Mouse (Mus musculus) stomach, postnatal 0 days (tissue): ENCODE measurements at regions not wholly inside any gene's neighbourhood (a gene's known extent, or its start where the extent isn't known, plus 50 kb on each side); places are given as distances from the start of the nearest gene placed in this dataset.
A peak's percentile ranks its signal among the peaks of the same experiment; 100 is the strongest.

ENCODE experiments used
- ATAC-seq: fragments of 200-750 bp; cut with Nextera tagmentation; 2 replicates; pipeline ENCODE4 v1.8.0; 2017; ENCODE audit not compliant: low FRiP score, low TSS enrichment
- DNase-seq: peaks from one replicate; pipeline ENCODE4 v3.0.0-alpha.2; 2016; ENCODE audit warnings: low spot score
- H3K27ac ChIP-seq: fragments of 300-500 bp; sonication (generic); replicated peaks from 2 replicates; pipeline ENCODE4 v1.5.1; 2014; ENCODE audit warnings: mild to moderate bottlenecking, control low read depth
- H3K27me3 ChIP-seq: fragments of 300-500 bp; sonication (generic); 2 replicates; pipeline ENCODE4 v1.6.1; 2014; ENCODE audit warnings: low read length; ENCODE audit not compliant: control insufficient read depth, insufficient read depth
- H3K36me3 ChIP-seq: fragments of 300-500 bp; sonication (generic); 2 replicates; pipeline ENCODE4 v1.6.1; 2014; ENCODE audit warnings: low read length, mixed read lengths; ENCODE audit not compliant: control insufficient read depth, insufficient read depth
- H3K4me1 ChIP-seq: fragments of 300-500 bp; sonication (generic); replicated peaks from 2 replicates; pipeline ENCODE4 v1.6.1; 2014; ENCODE audit warnings: antibody characterized with exemption; ENCODE audit not compliant: control insufficient read depth, insufficient read depth
- H3K4me2 ChIP-seq: fragments of 300-500 bp; sonication (generic); replicated peaks from 2 replicates; pipeline ENCODE4 v1.6.1; 2014; ENCODE audit warnings: low read depth, mild to moderate bottlenecking, control low read depth, moderate library complexity
- H3K4me3 ChIP-seq: fragments of 300-500 bp; sonication (generic); 2 replicates; pipeline ENCODE4 v1.5.1; 2014; ENCODE audit warnings: low read depth, low read length, control low read depth
- H3K9ac ChIP-seq: fragments of 300-500 bp; sonication (generic); 2 replicates; pipeline ENCODE4 v1.6.1; 2014; ENCODE audit warnings: mild to moderate bottlenecking, low read length, control low read depth, mixed read lengths
- H3K9me3 ChIP-seq: fragments of 300-500 bp; sonication (generic); 2 replicates; pipeline ENCODE4 v1.6.1; 2016; ENCODE audit warnings: low read length; ENCODE audit not compliant: control insufficient read depth
- CTCF ChIP-seq: IDR thresholded peaks from 2 replicates; pipeline ENCODE4 v1.5.1; 2016; ENCODE audit warnings: antibody characterized with exemption, low read depth, mild to moderate bottlenecking, moderate library complexity
- EP300 ChIP-seq: optimal IDR thresholded peaks from 2 replicates; pipeline ENCODE3; 2016; ENCODE audit warnings: antibody characterized with exemption
- whole genome bisulfite sequencing: fragments of 180-500 bp; shearing (Covaris S2); extraction: QIAGEN DNeasy Blood & Tissue Kit; methylation state at CpG from one replicate; pipeline ENCODE4 v1.1.7; 2014; 5-methylcytosine and 5-hydroxymethylcytosine counted together

GRCm38 (mm10) chr1:126971777-126972421 is 141.3 kb upstream of the Nckap5 start:
- ATAC-seq (no peak), DNase-seq (no peak)
- Histone ChIP-seq H3K4me2 (no peak overlapping the region), H3K27me3 (no peaks in the 10 kb centered on the region), H3K9ac (no peak overlapping the region), H3K9me3 (no peaks in the 10 kb centered on the region), H3K4me3 (no peak overlapping the region), H3K4me1 (no peaks in the 10 kb centered on the region), H3K27ac (no peak overlapping the region), H3K36me3 (no peaks in the 10 kb centered on the region)
- TF ChIP-seq EP300 (no peak), CTCF (no peak)
- WGBS = 34% methylated on average over 10 of the region's 10 CpGs

GRCm38 (mm10) chr1:126971118-126971517 is 140.5 kb upstream of the Nckap5 start:
- no peak for ATAC-seq
- no peak for DNase-seq
- WGBS = 59% methylated on average over 1 of the region's 1 CpGs

GRCm38 (mm10) chr1:126966394-126966793 is 135.8 kb upstream of the Nckap5 start:
- H3K9ac ChIP-seq = no peak overlapping the region
- no peak for ATAC-seq
- no peak for DNase-seq

More at GRCm38 (mm10) chr1:126971118-126971517, 140.5 kb upstream of the Nckap5 start:
- no peak overlapping the region for H3K4me3 ChIP-seq
- H3K9me3 ChIP-seq = no peaks in the 10 kb centered on the region
- no peaks in the 10 kb centered on the region for H3K4me1 ChIP-seq
- H3K36me3 ChIP-seq = no peaks in the 10 kb centered on the region
- no peak for TF ChIP-seq CTCF
- TF ChIP-seq EP300 = no peak
- H3K27ac ChIP-seq = no peak overlapping the region
- H3K27me3 ChIP-seq = no peaks in the 10 kb centered on the region
- no peak overlapping the region for H3K9ac ChIP-seq
- no peak overlapping the region for H3K4me2 ChIP-seq

DNA sequence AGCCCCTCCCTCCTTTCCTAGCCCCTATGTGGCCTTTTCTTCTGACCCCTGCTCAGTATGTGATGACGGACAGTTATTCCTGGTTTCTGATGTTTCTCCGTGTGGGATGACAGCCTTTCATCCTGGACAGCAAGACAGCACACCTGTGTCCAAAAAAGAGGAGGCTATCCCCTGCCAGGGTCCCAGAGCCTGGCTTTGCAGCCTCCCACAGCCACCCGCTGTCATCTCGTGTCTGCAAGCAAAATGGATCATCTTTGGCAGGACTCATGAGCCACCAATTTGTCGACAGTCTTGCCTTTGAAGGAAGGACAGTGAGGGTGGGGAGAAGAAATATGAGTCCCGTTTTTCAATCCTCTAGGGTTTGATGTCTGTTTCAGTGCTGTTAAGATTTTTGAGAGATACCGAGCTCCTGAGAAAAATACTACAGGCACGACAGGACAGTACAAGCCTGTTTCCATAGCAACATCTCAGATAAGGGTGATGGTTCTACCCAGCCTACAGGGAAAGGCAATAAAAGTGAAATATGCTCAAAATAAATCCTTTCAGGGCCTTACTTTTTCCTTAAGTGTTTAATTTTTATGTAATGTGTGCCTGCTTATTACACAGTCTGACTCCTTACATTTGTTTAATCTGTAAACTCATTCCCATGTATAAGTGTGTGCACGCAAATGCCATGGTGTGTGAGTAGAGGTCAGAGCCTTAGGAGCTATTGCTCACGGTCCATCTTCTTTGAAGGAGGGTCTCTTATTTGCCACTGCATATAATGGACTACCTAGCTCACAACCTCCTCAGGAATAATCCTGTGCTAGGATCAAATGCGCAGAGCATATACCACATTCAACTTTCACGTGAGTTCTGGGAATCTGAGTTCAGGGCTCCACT is 125.5 kb upstream of the Nckap5 start:
- Histone ChIP-seq H3K4me1 (no peaks in the 10 kb centered on the region), H3K9ac (no peak overlapping the region), H3K4me2 (no peak overlapping the region), H3K4me3 (no peak overlapping the region), H3K36me3 (no peaks in the 10 kb centered on the region), H3K27ac (no peak overlapping the region), H3K9me3 (no peaks in the 10 kb centered on the region), H3K27me3 (no peaks in the 10 kb centered on the region)
- ATAC-seq (no peak), DNase-seq (no peak)
- TF ChIP-seq CTCF (no peak), EP300 (no peak)
- 56% methylated on average over 12 of the region's 12 CpGs for whole genome bisulfite sequencing

More at GRCm38 (mm10) chr1:126966394-126966793, 135.8 kb upstream of the Nckap5 start:
- H3K27ac ChIP-seq = no peak overlapping the region
- no peak overlapping the region for H3K4me2 ChIP-seq
- TF ChIP-seq EP300 (no peak), CTCF (peak; percentile 62)
- no peaks in the 10 kb centered on the region for H3K36me3 ChIP-seq
- no peaks in the 10 kb centered on the region for H3K4me1 ChIP-seq
- H3K9me3 ChIP-seq = no peaks in the 10 kb centered on the region
- no peaks in the 10 kb centered on the region for H3K27me3 ChIP-seq
- H3K4me3 ChIP-seq = no peak overlapping the region

DNA sequence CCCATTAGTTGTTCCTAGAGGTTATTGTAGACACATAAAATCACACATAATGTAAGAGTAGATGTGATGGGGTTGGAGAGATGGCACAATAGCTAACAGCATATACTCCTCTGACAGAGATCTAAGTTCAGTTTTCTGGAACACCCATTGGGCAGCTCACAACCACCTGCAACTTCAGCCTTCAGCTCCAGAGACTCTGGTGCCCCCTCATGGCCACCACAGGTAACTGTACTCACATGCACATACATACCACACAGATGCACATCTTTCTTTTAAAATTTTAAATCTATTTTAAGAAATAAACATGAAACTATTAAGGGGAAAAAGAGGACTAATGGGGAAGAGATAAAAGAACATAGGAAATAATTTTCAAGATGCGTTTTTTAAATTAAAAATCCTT is 117.3 kb upstream of the Nckap5 start:
- 0 out of 2 replicates have a peak, but pooled peaks have one; percentile 5 for TF ChIP-seq CTCF
- no peak for TF ChIP-seq EP300
- ATAC-seq = no peak
- WGBS = 98% methylated on average over 1 of the region's 1 CpGs
- H3K4me3 ChIP-seq = no peak overlapping the region
- no peaks in the 10 kb centered on the region for H3K4me1 ChIP-seq
- H3K4me2 ChIP-seq = no peak overlapping the region
- no peak for DNase-seq
- no peaks in the 10 kb centered on the region for H3K9me3 ChIP-seq
- no peak overlapping the region for H3K27ac ChIP-seq
- no peaks in the 10 kb centered on the region for H3K27me3 ChIP-seq
- H3K9ac ChIP-seq = no peak overlapping the region
- no peaks in the 10 kb centered on the region for H3K36me3 ChIP-seq

DNA sequence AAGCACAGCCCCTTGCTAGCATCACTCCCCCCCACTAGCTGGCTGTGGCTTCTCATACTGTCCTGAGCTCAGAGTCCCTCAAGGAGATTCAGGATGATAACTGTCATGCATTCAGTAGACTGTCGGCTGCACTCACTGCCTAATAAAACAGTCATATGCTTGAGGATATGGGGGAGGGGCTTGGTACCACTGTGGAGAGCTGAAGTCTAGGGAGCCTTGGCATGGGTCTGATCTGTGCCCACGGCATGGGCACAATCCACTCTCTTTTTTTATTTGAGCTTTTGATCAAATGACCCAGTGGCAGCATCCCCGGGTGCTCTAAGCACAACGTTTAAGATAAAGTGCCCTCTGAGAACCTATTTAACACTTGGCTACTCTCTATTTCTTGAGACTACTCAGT is 102.1 kb upstream of the Nckap5 start:
- Histone ChIP-seq H3K9ac (no peak overlapping the region), H3K9me3 (no peaks in the 10 kb centered on the region), H3K4me3 (no peak overlapping the region), H3K27ac (no peak overlapping the region), H3K4me1 (no peaks in the 10 kb centered on the region), H3K36me3 (no peaks in the 10 kb centered on the region), H3K4me2 (no peak overlapping the region), H3K27me3 (no peaks in the 10 kb centered on the region)
- ATAC-seq (no peak), DNase-seq (no peak)
- 65% methylated on average over 4 of the region's 4 CpGs for WGBS
- TF ChIP-seq CTCF (no peak), EP300 (no peak)
